Mouse (Mus musculus) MEL (cell line): Measurements from ENCODE around the gene Kank1. TPM values are rescaled to one million over a fixed set of nuclear protein-coding genes. Genes with fewer than 3 reads are reported as not detected.

ENCODE experiments used
- DNase-seq: peaks from one replicate; pipeline ENCODE4 v3.0.0; 2011; ENCODE audit warnings: low read depth, low spot score
- H3K27ac ChIP-seq: 2 replicates; pipeline ENCODE4 v1.5.1; 2012; ENCODE audit warnings: low read depth, mild to moderate bottlenecking, control low read depth, low read length, moderate library complexity; ENCODE audit not compliant: control insufficient read depth
- H3K27me3 ChIP-seq, 2 experiments: fragments of 150-350 bp in 1 of 2; sonication (generic) in 1 of 2; 2 replicates each; pipeline ENCODE4 v1.6.1; 2012; ENCODE audit warnings: low read length in 2 of 2, mild to moderate bottlenecking in 2 of 2, improper control_type of control experiment in 1 of 2, moderate library complexity in 1 of 2; ENCODE audit not compliant: insufficient read depth in 2 of 2, control insufficient read depth in 1 of 2
- H3K36me3 ChIP-seq, 2 experiments: 2 replicates each; pipeline ENCODE4 v1.6.1; 2012 to 2014; ENCODE audit warnings: low read length in 2 of 2, improper control_type of control experiment in 1 of 2, inconsistent platforms in 1 of 2, mild to moderate bottlenecking in 1 of 2; ENCODE audit not compliant: insufficient read depth in 2 of 2, control insufficient read depth in 1 of 2
- H3K4me1 ChIP-seq, 2 experiments: fragments of 150-350 bp in 1 of 2; sonication (generic) in 1 of 2; 2 replicates each; pipeline ENCODE4 v1.6.1; 2012; ENCODE audit warnings: low read length in 2 of 2, improper control_type of control experiment in 1 of 2, mild to moderate bottlenecking in 1 of 2; ENCODE audit not compliant: insufficient read depth in 2 of 2, control insufficient read depth in 1 of 2
- H3K4me3 ChIP-seq, 2 experiments: fragments of 150-350 bp in 1 of 2; sonication (generic) in 1 of 2; 2 replicates each; pipeline ENCODE4 v1.5.1; 2012; ENCODE audit warnings: low read depth in 2 of 2, low read length in 2 of 2, mild to moderate bottlenecking in 2 of 2, moderate library complexity in 2 of 2, control low read depth in 1 of 2, improper control_type of control experiment in 1 of 2; ENCODE audit not compliant: control insufficient read depth in 1 of 2, insufficient read depth in 1 of 2
- H3K79me2 ChIP-seq: 2 replicates; pipeline ENCODE4 v1.6.1; 2012; ENCODE audit warnings: mild to moderate bottlenecking, low read length, moderate library complexity; ENCODE audit not compliant: control insufficient read depth, poor library complexity, insufficient read depth
- H3K9ac ChIP-seq: 2 replicates; pipeline ENCODE4 v1.6.1; 2012; ENCODE audit warnings: low read depth, mild to moderate bottlenecking, control low read depth, low read length, moderate library complexity; ENCODE audit not compliant: control insufficient read depth, poor library complexity, severe bottlenecking
- H3K9me3 ChIP-seq: fragments of 150-350 bp; sonication (generic); replicated peaks from 2 replicates; pipeline ENCODE4 v1.6.1; 2012; ENCODE audit warnings: mild to moderate bottlenecking, low read length, improper control_type of control experiment, moderate library complexity; ENCODE audit not compliant: insufficient read depth
- CTCF ChIP-seq, 3 experiments: IDR thresholded peaks in 2 of 3; conservative IDR thresholded peaks in 1 of 3; 2 replicates each; pipeline ENCODE4 v1.5.1; 2011 to 2012; ENCODE audit warnings: low read length in 3 of 3, low read depth in 2 of 3, mild to moderate bottlenecking in 2 of 3, improper control_type of control experiment in 1 of 3, inconsistent platforms in 1 of 3, mixed read lengths in 1 of 3, moderate library complexity in 1 of 3; ENCODE audit not compliant: control insufficient read depth in 1 of 3, insufficient read depth in 1 of 3, poor library complexity in 1 of 3, severe bottlenecking in 1 of 3
- EP300 ChIP-seq, 2 experiments: IDR thresholded peaks; 2 replicates each; pipeline ENCODE4 v1.6.1; 2011; ENCODE audit warnings: improper control_type of control experiment in 2 of 2, low read length in 2 of 2, low read depth in 1 of 2, mild to moderate bottlenecking in 1 of 2
- MAFK ChIP-seq: IDR thresholded peaks from 2 replicates; pipeline ENCODE4 v1.6.1; 2011; ENCODE audit warnings: low read depth, mild to moderate bottlenecking, low read length, improper control_type of control experiment, borderline replicate concordance
- MAX ChIP-seq: IDR thresholded peaks from 2 replicates; pipeline ENCODE4 v1.6.1; 2011; ENCODE audit warnings: low read length, improper control_type of control experiment
- MAZ ChIP-seq: IDR thresholded peaks from 2 replicates; pipeline ENCODE4 v1.6.1; 2012; ENCODE audit warnings: low read depth, mild to moderate bottlenecking, inconsistent platforms, low read length, improper control_type of control experiment
- MEF2A ChIP-seq: IDR thresholded peaks from 2 replicates; pipeline ENCODE4 v1.6.1; 2014; ENCODE audit warnings: low read depth, mild to moderate bottlenecking, inconsistent platforms, low read length, improper control_type of control experiment; ENCODE audit not compliant: poor library complexity, insufficient replicate concordance, severe bottlenecking; ENCODE audit errors: extremely low read depth
- NELFE ChIP-seq: IDR thresholded peaks from 2 replicates; pipeline ENCODE4 v1.6.1; 2011; ENCODE audit warnings: low read depth, low read length, improper control_type of control experiment
- POLR2A ChIP-seq, 2 experiments: IDR thresholded peaks; 2 replicates each; pipeline ENCODE4 v1.6.1; 2011 to 2012; ENCODE audit warnings: low read length in 2 of 2, mild to moderate bottlenecking in 2 of 2, control low read depth in 1 of 2, improper control_type of control experiment in 1 of 2, low read depth in 1 of 2, moderate library complexity in 1 of 2; ENCODE audit not compliant: control insufficient read depth in 1 of 2, insufficient read depth in 1 of 2, poor library complexity in 1 of 2
- RAD21 ChIP-seq: IDR thresholded peaks from 2 replicates; pipeline ENCODE4 v1.6.1; 2011; ENCODE audit warnings: mild to moderate bottlenecking, low read depth, low read length, improper control_type of control experiment
- SIN3A ChIP-seq: IDR thresholded peaks from 2 replicates; pipeline ENCODE4 v1.6.1; 2012; ENCODE audit warnings: low read length, improper control_type of control experiment, inconsistent platforms
- SMC3 ChIP-seq: IDR thresholded peaks from 2 replicates; pipeline ENCODE4 v1.6.1; 2011; ENCODE audit warnings: low read depth, low read length, improper control_type of control experiment
- TAL1 ChIP-seq: IDR thresholded peaks from 2 replicates; pipeline ENCODE4 v1.6.1; 2012; ENCODE audit warnings: mild to moderate bottlenecking, inconsistent platforms, low read length, moderate library complexity, mixed read lengths
- ZMIZ1 ChIP-seq: IDR thresholded peaks from 2 replicates; pipeline ENCODE4 v1.6.1; 2012; ENCODE audit warnings: low read depth, mild to moderate bottlenecking, inconsistent platforms, low read length, improper control_type of control experiment, moderate library complexity
- polyA plus RNA-seq, 2 experiments: library from polyadenylated mRNA; stranded (reverse) in 1 of 2; unstranded in 1 of 2; fragments of >175 nt in 1 of 2; fragments of >200 nt in 1 of 2; gene quantifications; 2 replicates each; pipeline versions ENCODE4 v1.2.1 to v1.2.4; 2012; ENCODE audit warnings: low replicate concordance in 2 of 2, low read depth in 1 of 2; ENCODE audit not compliant: insufficient read length in 2 of 2, insufficient read depth in 1 of 2, missing spikeins in 1 of 2
- total RNA-seq: library from RNA; depleted of rRNA; stranded (reverse); fragments of 300-350 nt; gene quantifications from 2 replicates; pipeline ENCODE4 v1.2.3, GENCODE M21; 2012

Gene Kank1
- total and polyA plus RNA-seq, 3 experiments = not detected

GRCm38 (mm10) chr19:25283665-25284064, 46.9 kb downstream of the Kank1 start:
- no peak overlapping the region for H3K4me3 ChIP-seq
- H3K27ac ChIP-seq = no peak overlapping the region
- H3K36me3 ChIP-seq = no peaks in the 10 kb centered on the region
- H3K9me3 ChIP-seq = no peaks in the 10 kb centered on the region
- H3K27me3 ChIP-seq = no peaks in the 10 kb centered on the region
- H3K4me1 ChIP-seq = no peaks in the 10 kb centered on the region
- no peak for DNase-seq
- no peaks in the 10 kb centered on the region for H3K79me2 ChIP-seq
- H3K9ac ChIP-seq = no peak overlapping the region
- TF ChIP-seq MAFK = no peak

- H3K27me3 ChIP-seq = no peaks in the 10 kb centered on the region; a peak in 1 of 4 replicates
- H3K4me1 ChIP-seq = no peaks in the 10 kb centered on the region
- H3K27ac ChIP-seq = no peak overlapping the region
- H3K9ac ChIP-seq = no peak overlapping the region
- TF ChIP-seq MEF2A (no peak), SMC3 (no peak), NELFE (no peak), MAX (no peak), EP300 (IDR thresholded peaks at IDR 0.05; ENCODE audit: low read depth in 1 of 2, low read length in 2 of 2) (no peak)
- no peak for DNase-seq
- no peaks in the 10 kb centered on the region for H3K79me2 ChIP-seq
- no peak overlapping the region for H3K4me3 ChIP-seq
- H3K36me3 ChIP-seq = no peaks in the 10 kb centered on the region
- no peaks in the 10 kb centered on the region for H3K9me3 ChIP-seq
Observed at GRCm38 (mm10) chr19:25285756-25286538, 49.2 kb downstream of the Kank1 start.

- Histone ChIP-seq H3K9ac (no peak overlapping the region), H3K27ac (no peak overlapping the region), H3K9me3 (no peaks in the 10 kb centered on the region), H3K79me2 (no peaks in the 10 kb centered on the region), H3K4me3 (no peak overlapping the region), H3K36me3 (no peaks in the 10 kb centered on the region), H3K4me1 (no peaks in the 10 kb centered on the region), H3K27me3 (no peaks in the 10 kb centered on the region; a peak in 1 of 4 replicates)
- no peak for DNase-seq
- TF ChIP-seq TAL1 (no peak), MEF2A (no peak), POLR2A (IDR thresholded peaks at IDR 0.05; ENCODE audit: control insufficient read depth in 1 of 2, insufficient read depth in 1 of 2, low read depth in 1 of 2, low read length in 2 of 2, poor library complexity in 1 of 2) (no peak), SIN3A (no peak), CTCF (IDR thresholded peaks at IDR 0.05 in 2 of 3, conservative IDR thresholded peaks at IDR 0.05 in 1 of 3; ENCODE audit: control insufficient read depth in 1 of 3, insufficient read depth in 1 of 3, low read depth in 2 of 3, low read length in 3 of 3, poor library complexity in 1 of 3, severe bottlenecking in 1 of 3) (no peak), MAX (no peak), EP300 (IDR thresholded peaks at IDR 0.05; ENCODE audit: low read depth in 1 of 2, low read length in 2 of 2) (no peak), MAZ (no peak), RAD21 (no peak), ZMIZ1 (no peak)
Observed at GRCm38 (mm10) chr19:25290991-25291520, 54.3 kb downstream of the Kank1 start.
